Mouse (Mus musculus) erythroblast, adult 5-6 weeks (primary cell): ENCODE results near the gene Dkk2. TPM values are rescaled to one million over a fixed set of nuclear protein-coding genes. Genes with fewer than 3 reads are reported as not detected.
"Not testable (repeated sequence)": the region's sequence is repeated elsewhere in the genome, so short reads cannot be mapped to it uniquely, and the experiment has no call there.

ENCODE experiments used
- ATAC-seq: replicated peaks from 2 replicates; pipeline ENCODE4 v1.8.0; 2016; ENCODE audit warnings: moderate number of reproducible peaks, mild to moderate bottlenecking, moderate TSS enrichment, inconsistent platforms; ENCODE audit not compliant: poor library complexity, low FRiP score, severe bottlenecking
- total RNA-seq, 2 experiments: library from RNA; stranded (forward) in 1 of 2; stranded (reverse) in 1 of 2; fragments of 150-400 nt in 1 of 2; fragments of 200-764, 138-1000 nt in 1 of 2; gene quantifications; 2 replicates each; pipeline versions ENCODE4 v1.2.3 to v1.2.4; 2015 to 2017; ENCODE audit warnings: low replicate concordance in 2 of 2

The Dkk2 gene
- not detected in 2 replicates for total RNA-seq (2015; ENCODE audit: low replicate concordance)
- total RNA-seq (2017; ENCODE audit: low replicate concordance): not detected in 2 replicates

DNA sequence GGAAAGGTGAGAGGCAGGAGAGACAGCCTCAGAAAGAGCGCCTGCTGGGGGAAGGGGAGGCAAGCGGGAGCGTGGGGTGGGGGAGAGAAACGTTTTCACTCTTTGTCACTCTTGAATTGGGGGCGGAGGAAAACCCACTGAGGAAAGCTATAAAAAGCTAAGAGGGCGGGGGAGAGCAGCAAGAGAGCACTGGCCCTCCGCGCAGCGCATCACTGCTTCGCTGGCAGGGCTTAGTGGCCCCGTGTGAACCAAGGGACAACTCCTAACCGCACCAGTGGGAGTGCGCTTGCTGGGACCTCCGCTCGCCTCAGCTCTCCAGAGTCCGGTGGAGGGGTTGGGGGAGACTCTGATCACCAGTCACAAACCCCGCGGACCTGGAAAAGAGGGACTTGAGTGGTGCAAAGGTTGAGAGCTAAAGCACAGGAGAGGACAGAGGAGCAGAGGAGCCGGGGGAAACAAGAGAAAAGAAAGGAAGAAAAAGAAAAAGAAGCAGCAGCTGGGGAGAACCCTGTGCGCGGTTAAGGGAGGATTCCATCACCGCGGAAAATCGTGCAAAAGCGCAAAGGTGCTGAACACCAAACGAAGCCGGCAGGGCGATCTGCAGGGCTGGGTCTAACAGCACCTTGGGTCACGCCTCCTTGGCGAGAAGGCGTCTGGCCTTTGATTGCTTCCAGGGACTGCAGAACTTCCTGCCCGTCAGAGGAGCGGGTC lies at the start of gene Dkk2:
Gene Dkk2 (plus strand): TSS at position 181 of the 711 bp plus-strand sequence.
- no peak for ATAC-seq

DNA sequence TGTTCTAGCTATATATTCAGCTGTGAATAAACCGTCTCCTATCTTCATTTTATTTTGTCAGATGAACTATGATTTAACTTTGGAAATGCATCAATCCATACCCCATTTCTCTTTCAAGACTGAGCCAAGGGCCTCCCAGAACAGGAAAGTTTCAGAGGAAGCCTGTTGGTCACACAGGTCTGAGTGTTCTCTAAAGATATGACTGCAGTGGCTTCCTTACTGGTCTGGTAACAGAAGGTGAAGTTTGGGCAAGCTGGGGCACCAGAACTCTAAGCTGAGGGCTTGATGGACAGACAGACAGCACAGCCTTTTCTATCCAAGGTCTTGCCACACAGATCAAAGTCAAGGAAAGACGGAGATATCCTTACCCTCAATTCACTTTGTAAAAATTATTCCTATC lies 48.4 kb upstream of the Dkk2 start:
- ATAC-seq: no peak

DNA sequence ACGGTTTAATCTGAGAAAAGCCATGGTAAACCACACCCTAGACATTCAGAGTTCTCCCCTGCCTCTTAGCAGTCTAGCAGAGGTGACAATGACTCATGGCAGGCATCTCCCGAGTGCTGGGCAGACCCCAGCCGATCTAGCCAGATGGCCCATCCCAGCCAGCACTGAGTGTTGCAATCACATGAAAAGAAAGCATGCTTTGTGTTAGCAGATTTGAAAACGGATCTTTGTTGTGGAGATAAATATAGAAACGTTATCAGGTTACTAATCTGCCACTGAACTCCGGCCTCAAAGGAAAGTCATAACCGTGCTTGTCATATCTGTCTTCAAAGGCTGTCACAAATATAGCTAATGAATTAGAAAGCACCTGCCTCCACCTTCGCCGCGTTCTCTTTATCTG lies 47.4 kb upstream of the Dkk2 start:
- no peak for ATAC-seq

DNA sequence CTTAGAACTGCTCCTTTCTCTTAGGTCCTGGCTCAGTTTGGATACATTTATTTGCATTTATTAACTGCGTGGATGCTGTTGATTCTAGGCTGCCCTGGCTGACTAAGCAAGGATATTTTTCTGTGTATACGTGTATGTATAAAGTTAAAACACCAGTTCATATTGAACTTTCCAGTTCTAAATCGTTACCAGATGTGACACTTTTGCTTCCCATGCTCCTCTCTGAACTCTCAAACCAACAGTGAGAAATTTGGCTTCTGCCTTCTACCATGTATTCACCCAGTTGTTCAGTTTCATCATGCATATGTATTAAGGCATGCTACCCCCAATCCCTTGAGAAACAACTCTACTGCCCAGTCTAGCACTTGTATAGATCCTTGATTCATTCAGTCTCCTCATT lies 45.0 kb upstream of the Dkk2 start:
- ATAC-seq: no peak

DNA sequence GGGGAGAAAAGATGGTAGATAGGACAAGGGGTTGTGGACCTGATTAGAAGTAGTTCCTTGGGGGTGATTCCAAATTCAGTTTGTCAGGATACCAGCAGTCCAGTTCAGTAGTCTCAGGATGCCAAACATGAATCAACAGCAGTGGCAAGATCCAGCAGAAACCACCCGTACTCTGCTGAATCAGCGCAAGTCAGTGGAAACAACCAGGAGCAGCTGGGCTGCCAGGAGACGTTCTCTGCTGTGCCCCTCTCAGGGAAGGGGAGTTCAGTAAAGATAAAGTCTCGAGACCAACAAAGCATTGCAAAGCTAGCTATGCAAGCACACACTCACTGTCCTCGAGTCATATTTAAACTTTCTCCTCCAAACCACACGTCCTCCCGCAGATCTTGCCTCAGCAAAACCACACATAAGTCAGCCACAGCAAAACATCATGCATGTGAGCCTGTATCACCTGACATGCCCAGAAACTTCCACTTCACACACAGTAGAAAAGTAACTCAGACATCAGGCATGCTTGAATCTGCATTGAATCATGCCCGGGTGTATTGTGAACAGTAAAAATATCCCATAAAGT lies 34.1 kb upstream of the Dkk2 start:
- no peak for ATAC-seq

DNA sequence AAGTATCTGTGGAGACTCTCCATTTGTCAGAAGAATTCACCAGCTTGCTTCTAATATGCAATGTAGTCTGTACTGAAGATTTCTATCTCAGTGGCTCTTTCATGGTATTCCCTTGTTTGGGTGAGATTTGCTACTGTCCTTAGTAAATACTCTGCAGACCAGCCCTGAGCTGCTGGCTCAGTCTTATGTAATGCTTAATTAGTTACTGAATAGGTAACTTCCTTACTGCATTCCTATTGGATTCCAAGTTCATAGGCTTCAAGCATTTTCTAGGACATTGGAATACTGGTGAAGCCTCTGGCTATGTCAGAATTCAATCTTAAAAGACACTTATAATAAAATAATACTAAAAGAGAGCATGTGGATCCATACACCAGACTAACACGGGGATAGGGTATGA lies 22.3 kb upstream of the Dkk2 start:
- not testable (repeated sequence) for ATAC-seq

DNA sequence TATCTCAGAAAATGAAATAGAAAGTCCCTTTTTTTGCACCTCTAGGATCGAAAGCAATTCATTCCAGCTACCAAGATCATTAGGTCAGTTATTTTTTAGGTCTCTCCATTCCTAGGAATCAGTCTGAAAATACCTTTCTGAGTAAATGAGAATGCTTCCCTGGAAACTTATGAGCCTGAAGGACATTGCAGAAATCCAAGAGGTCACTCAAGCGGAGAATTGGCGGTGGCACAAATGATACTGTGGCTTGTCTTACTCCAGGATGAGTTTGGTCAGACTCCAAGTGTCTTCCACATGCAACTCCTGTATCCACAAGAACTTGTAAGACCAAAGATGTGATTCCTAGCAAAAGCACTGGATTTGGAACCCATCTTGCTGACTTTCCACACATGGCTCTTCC lies 21.7 kb upstream of the Dkk2 start:
- no peak for ATAC-seq

DNA sequence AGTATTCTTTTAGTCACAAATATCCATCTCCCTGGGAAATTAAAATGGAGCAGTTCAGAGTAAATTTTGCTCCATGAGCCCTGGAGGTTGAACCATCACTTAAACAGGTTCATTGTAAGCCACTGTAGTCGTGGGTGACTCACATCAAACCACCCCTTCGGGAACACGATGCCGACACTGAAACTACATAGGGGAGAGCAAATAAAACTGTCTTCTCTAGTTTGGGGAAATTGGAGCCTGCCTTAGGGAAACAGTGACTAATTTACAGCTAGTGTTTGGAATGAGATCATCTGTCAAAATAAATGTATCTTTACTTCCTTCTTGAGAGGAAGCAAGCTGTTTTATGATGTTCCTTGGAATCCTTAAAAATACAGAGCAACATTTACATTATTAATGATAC lies 21.1 kb upstream of the Dkk2 start:
- no peak for ATAC-seq

DNA sequence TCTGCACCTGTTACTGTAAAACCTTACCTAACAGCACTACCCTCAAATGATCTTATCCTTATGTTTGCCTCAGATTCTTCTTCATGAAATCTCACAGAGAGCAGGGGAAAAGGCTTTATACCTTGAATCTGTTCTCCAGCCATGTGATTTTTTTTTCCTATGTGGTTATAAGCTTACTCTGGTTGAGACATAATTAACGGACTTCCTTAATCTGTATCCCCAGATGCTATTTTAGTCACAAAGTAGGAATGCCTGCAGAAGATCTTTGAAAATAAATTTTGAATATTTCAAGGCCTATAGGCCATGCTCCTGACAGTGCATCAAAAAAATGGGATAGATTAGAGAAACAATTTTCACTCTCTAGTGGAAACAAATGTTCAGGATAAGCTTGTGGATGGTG lies 20.2 kb upstream of the Dkk2 start:
- no peak for ATAC-seq

DNA sequence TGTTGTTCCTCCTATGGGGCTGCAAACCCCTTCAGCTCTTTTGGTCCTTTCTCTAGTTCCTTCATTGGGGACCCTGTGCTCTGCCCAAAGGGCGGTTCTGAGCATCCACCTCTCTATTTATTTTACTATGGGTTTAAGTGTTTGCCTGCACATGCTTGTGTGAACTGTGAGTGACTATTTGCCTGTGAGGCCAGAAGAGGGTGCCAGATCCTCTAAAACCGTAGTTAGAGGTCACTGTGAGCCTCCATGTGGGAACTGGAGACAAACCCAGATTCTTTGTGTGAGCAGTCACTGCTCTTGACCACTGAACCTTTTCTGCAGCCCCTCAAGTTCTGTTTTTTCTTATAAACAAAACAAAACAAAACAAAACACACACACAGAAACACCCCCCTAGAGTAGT lies 14.1 kb upstream of the Dkk2 start:
- ATAC-seq: no peak

DNA sequence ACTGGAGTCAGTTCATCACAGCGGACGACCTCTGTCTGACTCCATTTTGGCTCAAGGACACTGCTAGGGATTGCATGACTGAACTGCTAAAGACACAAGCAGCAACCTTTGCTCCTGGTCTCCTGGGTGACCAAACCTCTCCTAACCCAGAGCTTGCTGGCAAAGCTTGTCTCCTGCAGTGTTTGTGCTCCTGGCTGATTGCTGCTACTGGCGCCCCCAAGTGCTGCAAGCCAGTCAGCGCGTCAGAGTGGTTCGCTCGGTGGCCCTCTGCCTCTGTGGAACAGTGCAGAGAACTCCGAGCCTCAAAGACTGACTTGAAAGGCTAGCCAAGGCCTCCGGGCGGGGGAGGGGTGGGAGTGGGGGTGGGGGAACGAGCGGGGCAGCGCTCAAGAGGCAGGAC lies 1.1 kb upstream of the Dkk2 start:
- ATAC-seq: no peak

DNA sequence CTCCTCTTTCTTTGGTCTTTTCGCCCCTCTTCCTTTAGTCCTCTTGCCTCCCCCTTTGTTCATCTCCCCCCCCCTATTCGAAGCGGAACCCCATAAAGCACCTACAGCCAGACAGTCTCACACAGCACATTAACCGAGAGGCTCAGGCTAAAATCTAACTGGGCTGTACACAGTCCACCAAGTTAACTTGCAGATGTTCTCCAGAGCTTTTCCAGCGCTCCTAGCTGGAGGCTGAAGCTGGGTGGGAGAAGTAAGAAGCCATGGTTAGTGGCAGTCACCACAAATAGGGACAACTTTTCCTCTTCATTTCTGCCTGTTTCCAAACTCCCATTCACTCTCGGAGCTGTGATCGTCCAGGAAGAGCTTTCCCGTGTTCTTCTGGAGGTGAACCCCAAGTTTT lies 412 bp upstream of the Dkk2 start:
- no peak for ATAC-seq

DNA sequence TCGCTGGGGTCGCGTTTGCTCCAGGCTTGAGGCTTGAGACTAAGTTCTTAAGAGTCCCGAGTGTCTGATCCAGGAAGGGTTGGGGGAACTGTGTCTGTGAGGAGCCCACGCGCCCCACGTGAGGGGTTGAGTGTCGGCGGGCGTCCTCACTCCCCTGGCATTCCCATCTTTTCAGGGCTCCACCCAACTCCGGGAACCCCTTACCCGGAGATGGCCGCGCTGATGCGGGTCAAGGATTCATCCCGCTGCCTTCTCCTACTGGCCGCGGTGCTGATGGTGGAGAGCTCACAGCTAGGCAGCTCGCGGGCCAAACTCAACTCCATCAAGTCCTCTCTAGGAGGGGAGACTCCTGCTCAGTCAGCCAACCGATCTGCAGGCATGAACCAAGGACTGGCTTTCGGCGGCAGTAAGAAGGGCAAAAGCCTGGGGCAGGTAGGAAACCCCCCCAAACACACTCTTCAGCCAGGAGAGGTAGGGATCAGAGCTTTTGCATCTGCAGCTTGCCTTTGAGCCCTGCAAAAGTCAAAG lies 795 bp downstream of the Dkk2 start:
- no peak for ATAC-seq

DNA sequence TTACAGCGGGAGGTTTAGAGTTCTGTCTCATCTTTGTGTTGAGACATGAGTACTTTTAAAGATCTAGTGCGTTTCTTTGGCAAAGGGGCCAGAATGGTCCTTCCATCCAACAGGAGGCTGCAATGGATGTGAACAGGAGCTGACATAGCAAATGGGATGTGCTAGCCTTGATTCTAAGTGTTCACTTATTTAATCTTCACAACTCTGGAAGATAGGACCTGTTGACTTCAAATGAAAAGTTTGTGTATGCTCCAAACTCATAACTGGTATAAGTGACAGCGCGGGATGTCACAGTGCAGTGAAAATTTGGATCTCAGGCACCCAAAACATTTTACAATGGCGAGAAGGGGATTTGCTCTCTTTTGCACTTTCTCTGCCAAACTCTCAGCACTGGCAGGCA lies 1.4 kb downstream of the Dkk2 start:
- ATAC-seq: no peak

DNA sequence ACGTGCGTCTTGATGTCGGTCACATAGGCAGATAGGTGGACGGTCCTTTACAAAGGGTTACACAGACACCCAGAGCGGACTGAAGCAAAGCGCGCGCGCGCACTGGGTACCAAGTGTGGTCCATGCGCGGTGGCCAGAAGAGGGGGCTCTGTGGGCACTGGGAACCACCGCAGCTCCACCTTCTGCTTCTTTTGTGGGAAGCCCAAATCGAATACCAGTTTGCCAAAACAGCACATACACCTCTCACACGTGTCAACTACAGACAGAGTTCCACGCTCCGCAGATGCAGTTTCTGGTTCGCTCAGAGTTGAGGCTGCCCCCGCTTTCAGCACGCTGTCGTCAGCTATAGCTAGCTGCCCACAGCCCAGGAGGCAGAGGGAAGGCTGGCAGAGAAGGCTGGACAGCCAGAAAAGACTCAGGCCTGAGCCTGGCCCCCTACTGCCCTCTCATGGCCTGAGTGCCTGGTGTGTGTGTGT lies 2.0 kb downstream of the Dkk2 start:
- ATAC-seq: no peak

DNA sequence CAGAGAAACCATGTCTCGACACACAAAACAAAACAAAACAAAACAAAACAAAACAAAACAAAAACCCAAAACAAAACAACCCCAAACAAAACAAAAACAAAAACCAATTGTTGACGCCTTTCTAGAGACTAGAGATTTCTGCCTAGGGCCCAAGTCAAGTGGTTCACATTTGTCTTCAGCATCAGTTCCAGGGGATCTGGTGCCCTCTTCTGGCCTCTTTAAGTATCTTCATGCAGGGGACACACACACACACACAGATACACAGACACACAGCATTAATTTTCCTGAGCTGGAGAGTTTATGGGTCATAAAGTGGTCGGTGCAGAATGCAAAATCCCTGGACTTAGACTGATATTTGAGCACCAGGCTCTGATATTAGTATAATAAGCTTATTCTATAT lies 7.9 kb downstream of the Dkk2 start:
- no peak for ATAC-seq

DNA sequence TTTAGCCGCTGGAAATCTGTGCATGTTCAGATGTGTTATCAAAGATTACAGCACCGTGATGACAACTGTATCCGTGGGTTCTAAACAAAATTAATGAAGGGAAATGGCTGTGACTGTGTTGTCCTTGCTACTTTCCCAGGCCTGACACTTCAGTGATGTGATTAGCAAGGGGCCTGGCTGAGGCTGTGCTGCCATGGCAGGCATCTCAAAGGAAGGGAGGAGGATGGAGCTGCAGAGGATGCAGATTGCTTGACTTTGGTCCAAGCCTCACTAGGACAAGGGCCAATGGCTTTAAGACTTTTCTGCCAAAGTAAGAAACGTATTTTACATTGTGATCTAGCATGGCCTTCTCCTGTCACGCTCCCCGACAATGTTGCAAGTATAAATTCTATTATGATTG lies 11.2 kb downstream of the Dkk2 start:
- ATAC-seq: no peak

DNA sequence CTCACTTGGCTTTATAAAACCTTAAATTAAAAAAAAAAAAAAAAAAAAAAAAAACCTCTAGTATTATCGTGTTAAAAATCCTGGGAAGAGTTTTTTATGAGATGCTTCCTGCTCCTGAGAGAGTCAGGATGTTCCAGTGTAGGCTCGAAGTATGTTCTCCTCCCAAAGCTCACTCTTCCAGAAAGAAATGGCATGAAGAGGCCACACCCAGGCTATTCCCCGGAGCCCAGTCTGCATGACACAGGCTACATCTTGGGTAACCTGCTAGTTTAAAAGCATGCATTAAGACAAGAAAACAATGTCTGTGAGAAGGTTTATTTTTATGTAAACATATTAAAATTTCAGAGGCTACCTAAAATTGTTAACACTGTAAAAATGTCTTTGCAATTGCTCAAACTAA lies 15.7 kb downstream of the Dkk2 start:
- ATAC-seq: no peak

DNA sequence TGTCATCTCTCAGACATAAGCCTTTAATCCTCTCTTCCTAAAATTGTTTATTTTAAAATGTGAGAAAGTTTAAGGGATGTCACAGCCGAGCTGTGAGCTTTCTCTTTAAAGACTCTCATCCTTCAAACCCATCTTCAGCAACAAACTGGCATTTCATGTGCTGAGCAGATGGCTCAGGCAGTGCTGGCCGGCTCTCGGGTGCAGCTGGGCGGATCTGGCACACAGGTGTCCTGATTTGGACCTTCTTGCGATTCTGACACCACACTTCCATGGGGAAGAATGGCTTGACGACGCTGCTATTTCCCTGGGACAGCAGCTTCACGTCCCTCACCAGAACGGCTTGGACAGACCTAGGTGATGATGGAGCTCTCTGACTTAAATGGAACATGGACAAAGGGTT lies 17.9 kb downstream of the Dkk2 start:
- ATAC-seq: no peak

DNA sequence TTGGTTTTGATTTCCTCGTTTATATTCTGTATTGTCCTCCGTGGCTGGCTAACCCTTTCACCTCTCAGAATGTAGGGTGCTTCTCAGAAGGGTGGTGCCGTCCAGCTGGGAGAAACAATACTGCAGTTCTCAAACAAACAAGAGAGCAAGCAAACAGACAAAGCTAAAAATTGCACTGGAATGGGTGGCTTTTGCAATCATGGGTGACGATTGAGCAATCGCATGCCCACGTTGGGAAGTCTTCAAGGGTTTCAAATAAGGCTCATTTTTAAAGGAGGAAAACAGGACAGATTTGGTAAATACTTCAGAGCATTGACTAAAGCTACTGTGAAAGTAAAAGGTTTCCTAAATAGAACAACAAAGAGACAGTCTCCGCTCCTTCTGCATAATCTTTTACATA lies 18.4 kb downstream of the Dkk2 start:
- no peak for ATAC-seq

DNA sequence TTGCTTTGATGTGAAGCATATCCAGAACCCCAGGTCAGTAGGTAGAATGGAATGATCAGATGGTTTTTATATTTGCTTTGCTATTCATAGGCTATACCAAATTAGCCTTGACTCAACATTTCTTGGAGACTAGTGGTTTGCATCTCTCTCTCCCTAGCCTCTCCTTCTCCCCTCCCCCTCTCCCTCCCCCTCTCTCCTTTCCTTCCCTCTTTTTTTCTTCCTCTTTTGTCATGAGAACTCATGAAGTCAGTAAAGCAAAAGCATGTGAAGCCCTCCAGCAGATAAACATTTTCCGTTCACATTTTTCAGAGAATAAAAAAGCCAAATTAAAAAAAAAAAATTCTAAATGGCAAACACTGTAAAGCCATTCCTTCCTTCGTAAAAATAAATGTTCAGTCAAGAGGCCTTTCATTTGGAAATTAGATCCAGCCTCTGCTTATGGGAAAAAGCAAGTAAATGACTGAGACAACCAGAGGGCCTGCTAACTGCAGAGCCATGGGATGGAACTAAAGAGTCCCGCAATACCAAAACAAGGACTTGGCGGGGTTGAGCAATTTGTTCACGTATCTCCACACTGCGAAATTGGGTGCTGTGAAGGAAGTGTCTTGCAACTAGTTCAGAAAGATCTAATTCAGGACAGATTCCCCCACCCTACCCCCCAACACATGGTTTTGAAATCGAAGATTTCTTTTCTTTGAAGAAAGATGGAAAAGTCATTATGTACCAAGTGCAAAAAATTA lies 30.9 kb downstream of the Dkk2 start:
- ATAC-seq: no peak
